Mouse (Mus musculus) embryo, embryonic 9.5 days (tissue): ENCODE data around the gene Sc5d.

ENCODE experiments used
- DNase-seq: peaks from one replicate; pipeline ENCODE4 v3.0.0-alpha.2; 2017; ENCODE audit errors: extremely low spot score

Sc5d gene

GRCm38 (mm10) chr9:42264145-42264544 is at the start of gene Sc5d:
Sc5d (minus strand) TSS chr9:42264256.
- peak; percentile 87 for DNase-seq

GRCm38 (mm10) chr9:42311311-42311710 is 47.3 kb upstream of the Sc5d start:
- DNase-seq: no peak

- DNase-seq: no peak
Measured at GRCm38 (mm10) chr9:42303894-42304293, 39.8 kb upstream of the Sc5d start.

- no peak for DNase-seq
Measured at GRCm38 (mm10) chr9:42301082-42301633, 37.1 kb upstream of the Sc5d start.

GRCm38 (mm10) chr9:42296297-42296922 is 32.4 kb upstream of the Sc5d start:
- no peak for DNase-seq

GRCm38 (mm10) chr9:42294131-42294530 is 30.1 kb upstream of the Sc5d start:
- no peak for DNase-seq

GRCm38 (mm10) chr9:42293596-42293995 is 29.5 kb upstream of the Sc5d start:
- no peak for DNase-seq

- DNase-seq: no peak
Measured at GRCm38 (mm10) chr9:42293051-42293450, 29.0 kb upstream of the Sc5d start.

GRCm38 (mm10) chr9:42279676-42280075 is 15.6 kb upstream of the Sc5d start:
- no peak for DNase-seq

- no peak for DNase-seq
Measured at GRCm38 (mm10) chr9:42278046-42278445, 14.0 kb upstream of the Sc5d start.

GRCm38 (mm10) chr9:42277606-42278005 is 13.6 kb upstream of the Sc5d start:
- no peak for DNase-seq

GRCm38 (mm10) chr9:42277162-42277561 is 13.1 kb upstream of the Sc5d start:
- no peak for DNase-seq

- DNase-seq: no peak
Measured at GRCm38 (mm10) chr9:42275761-42276145, 11.7 kb upstream of the Sc5d start.

- DNase-seq: no peak
Measured at GRCm38 (mm10) chr9:42275027-42275760, 11.1 kb upstream of the Sc5d start.

- no peak for DNase-seq
Measured at GRCm38 (mm10) chr9:42273682-42274296, 9.7 kb upstream of the Sc5d start.

GRCm38 (mm10) chr9:42273174-42273573 is 9.1 kb upstream of the Sc5d start:
- DNase-seq: no peak

GRCm38 (mm10) chr9:42272690-42273089 is 8.6 kb upstream of the Sc5d start:
- DNase-seq: no peak

GRCm38 (mm10) chr9:42271456-42271855 is 7.4 kb upstream of the Sc5d start:
- DNase-seq: no peak

GRCm38 (mm10) chr9:42270617-42271016 is 6.6 kb upstream of the Sc5d start:
- no peak for DNase-seq

GRCm38 (mm10) chr9:42270081-42270480 is 6.0 kb upstream of the Sc5d start:
- DNase-seq: no peak

GRCm38 (mm10) chr9:42268371-42268770 is 4.3 kb upstream of the Sc5d start:
- no peak for DNase-seq

- no peak for DNase-seq
Measured at GRCm38 (mm10) chr9:42265309-42265708, 1.3 kb upstream of the Sc5d start.

GRCm38 (mm10) chr9:42263709-42264111 is 346 bp downstream of the Sc5d start:
- no peak for DNase-seq
